Mouse (Mus musculus): ENCODE data around the gene Baz2b.

The Baz2b gene

GRCm38 (mm10) chr2:60132269-60133042 lies 77.2 kb downstream of the Baz2b start:
- no peak for DNase-seq (ENCODE audit: low spot score in 2 of 2)

- no peak for DNase-seq (ENCODE audit: low spot score in 2 of 2)
These were observed 81.0 kb downstream of the Baz2b start for GRCm38 (mm10) chr2:60128631-60129030.

GRCm38 (mm10) chr2:60126831-60127230 lies 82.8 kb downstream of the Baz2b start:
- DNase-seq (ENCODE audit: low spot score in 2 of 2), result no peak

- DNase-seq (ENCODE audit: low spot score in 2 of 2), result no peak
These were observed 83.3 kb downstream of the Baz2b start for GRCm38 (mm10) chr2:60126292-60126691.

- peak; percentile 75 to 82 for DNase-seq (ENCODE audit: low spot score in 2 of 2)
These were observed 84.3 kb downstream of the Baz2b start for GRCm38 (mm10) chr2:60125049-60126004.

GRCm38 (mm10) chr2:60124648-60125048 lies 85.0 kb downstream of the Baz2b start:
- DNase-seq (ENCODE audit: low spot score in 2 of 2), result peak; percentile 69 to 73

GRCm38 (mm10) chr2:60123911-60124647 lies 85.6 kb downstream of the Baz2b start:
- DNase-seq (ENCODE audit: low spot score in 2 of 2), result no peak

- DNase-seq (ENCODE audit: low spot score in 2 of 2), result no peak
These were observed 86.4 kb downstream of the Baz2b start for GRCm38 (mm10) chr2:60123061-60123874.

GRCm38 (mm10) chr2:60122188-60122587 lies 87.5 kb downstream of the Baz2b start:
- DNase-seq (ENCODE audit: low spot score in 2 of 2), result no peak

GRCm38 (mm10) chr2:60120681-60121080 lies 89.0 kb downstream of the Baz2b start:
- DNase-seq (ENCODE audit: low spot score in 2 of 2), result no peak

- no peak for DNase-seq (ENCODE audit: low spot score in 2 of 2)
These were observed 90.7 kb downstream of the Baz2b start for GRCm38 (mm10) chr2:60118684-60119558.

GRCm38 (mm10) chr2:60117867-60118266 lies 91.8 kb downstream of the Baz2b start:
- DNase-seq (ENCODE audit: low spot score in 2 of 2), result no peak

- DNase-seq (ENCODE audit: low spot score in 2 of 2), result no peak
These were observed 93.6 kb downstream of the Baz2b start for GRCm38 (mm10) chr2:60115891-60116554.

- DNase-seq (ENCODE audit: low spot score in 2 of 2), result no peak
These were observed 94.7 kb downstream of the Baz2b start for GRCm38 (mm10) chr2:60114901-60115300.

- DNase-seq (ENCODE audit: low spot score in 2 of 2), result peak in 1 of 2 experiments; percentile 27
These were observed 95.7 kb downstream of the Baz2b start for GRCm38 (mm10) chr2:60113661-60114560.

- no peak for DNase-seq (ENCODE audit: low spot score in 2 of 2)
These were observed 97.5 kb downstream of the Baz2b start for GRCm38 (mm10) chr2:60112116-60112515.

- no peak for DNase-seq (ENCODE audit: low spot score in 2 of 2)
These were observed 100.6 kb downstream of the Baz2b start for GRCm38 (mm10) chr2:60109001-60109400.

GRCm38 (mm10) chr2:60096625-60097024 lies 113.0 kb downstream of the Baz2b start:
- DNase-seq (ENCODE audit: low spot score in 2 of 2), result no peak
